Mouse (Mus musculus): ENCODE data around the gene 1700001F09Rik.
"Not testable (repeated sequence)": the region's sequence is repeated elsewhere in the genome, so short reads cannot be mapped to it uniquely, and the experiment has no call there.

The 1700001F09Rik gene

DNA sequence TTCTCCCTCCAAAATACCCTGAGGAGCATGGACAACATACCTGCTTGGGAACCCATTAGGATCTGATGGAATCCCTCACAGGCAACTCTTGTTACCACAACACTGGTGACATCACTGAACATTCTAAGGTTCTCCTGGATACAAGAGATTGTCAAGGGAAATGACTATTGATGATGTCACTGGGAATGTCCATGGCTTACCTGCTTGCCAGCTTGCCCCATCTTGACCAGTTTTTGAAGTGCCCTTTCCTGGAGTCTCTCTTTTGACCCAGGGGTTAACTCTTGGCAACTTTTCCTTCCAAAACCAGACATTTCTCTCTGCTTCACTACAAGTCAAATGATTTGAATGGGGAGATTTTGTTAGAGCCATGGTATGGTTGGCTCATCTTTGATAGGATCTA is at the start of gene 1700001F09Rik:
Gene 1700001F09Rik, minus strand, starts transcription at position 101 of the 400 bp plus-strand sequence.
- DNase-seq: not testable (repeated sequence)

DNA sequence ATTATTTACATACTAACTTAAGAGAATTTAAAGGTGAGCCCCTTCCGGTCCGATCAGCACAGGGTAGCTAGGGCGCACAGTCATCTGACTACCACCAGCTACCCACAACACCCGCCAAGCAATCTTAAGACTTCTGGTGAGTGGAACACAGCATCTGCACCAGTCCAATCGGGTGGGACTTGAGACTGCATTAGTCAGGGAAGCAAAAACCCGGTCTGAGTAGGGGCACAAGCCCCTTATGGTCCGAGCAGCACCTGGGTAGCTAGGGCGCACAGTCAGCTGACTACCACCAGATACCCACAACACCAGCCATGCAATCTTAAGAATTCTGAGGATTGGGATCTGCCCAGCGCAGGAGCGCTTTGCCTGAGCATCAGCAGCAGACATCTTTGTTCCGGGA is 14.1 kb upstream of the 1700001F09Rik start:
- DNase-seq: not testable (repeated sequence)

DNA sequence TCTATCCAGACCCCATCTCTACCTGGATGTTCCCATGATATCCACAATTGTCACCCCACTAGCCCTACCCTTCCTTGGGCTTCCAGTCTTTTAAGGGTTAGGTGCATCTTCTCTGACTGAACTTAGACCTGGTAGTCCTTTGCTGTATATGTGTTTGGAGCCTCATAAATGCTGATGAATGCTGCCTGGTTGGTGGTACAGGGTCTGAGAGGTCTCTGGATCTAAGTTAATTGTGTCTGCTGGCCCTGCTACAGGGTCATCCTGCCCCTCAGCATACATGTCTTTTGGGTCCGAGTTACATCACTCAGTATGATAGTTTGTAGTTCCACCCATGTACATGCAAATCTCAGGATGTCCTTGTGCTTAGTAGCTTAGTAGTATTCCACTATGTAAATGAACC is 11.6 kb upstream of the 1700001F09Rik start:
- not testable (repeated sequence) for DNase-seq

DNA sequence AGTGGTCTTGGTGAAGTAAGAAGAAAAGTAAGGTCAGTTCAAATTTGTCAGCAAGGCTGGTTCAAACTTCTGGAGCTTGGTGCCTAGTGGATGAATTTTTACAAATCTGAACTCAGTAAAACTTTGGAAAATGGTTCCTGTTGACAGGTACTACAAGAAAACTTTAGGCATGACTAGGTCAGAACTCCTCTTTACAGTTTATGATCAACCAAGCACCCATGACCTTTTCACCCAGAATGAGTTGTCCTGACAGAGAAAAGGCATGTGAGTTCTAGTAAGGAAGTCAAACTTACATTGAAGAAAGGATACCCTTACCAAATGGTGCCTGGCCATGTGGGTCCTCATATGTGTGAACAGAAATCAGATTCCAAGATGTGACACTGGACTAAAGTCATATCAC is 9.9 kb upstream of the 1700001F09Rik start:
- DNase-seq: not testable (repeated sequence)

DNA sequence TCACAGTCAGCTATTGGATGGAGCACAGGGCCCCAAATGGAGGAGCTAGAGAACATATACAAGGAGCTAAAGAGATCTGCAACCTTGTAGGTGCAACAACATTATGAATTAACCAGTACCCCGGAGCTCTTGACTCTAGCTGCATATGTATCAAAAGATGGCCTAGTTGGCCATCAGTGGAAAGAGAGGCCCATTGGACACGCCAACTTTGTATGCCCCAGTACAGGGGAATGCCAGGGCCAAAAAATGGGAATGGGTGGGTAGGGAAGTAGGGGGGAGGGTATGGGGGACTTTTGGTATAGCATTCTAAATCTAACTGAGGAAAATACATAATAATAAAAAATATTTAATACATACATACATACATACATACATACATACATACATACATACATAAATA is 5.3 kb upstream of the 1700001F09Rik start:
- not testable (repeated sequence) for DNase-seq

DNA sequence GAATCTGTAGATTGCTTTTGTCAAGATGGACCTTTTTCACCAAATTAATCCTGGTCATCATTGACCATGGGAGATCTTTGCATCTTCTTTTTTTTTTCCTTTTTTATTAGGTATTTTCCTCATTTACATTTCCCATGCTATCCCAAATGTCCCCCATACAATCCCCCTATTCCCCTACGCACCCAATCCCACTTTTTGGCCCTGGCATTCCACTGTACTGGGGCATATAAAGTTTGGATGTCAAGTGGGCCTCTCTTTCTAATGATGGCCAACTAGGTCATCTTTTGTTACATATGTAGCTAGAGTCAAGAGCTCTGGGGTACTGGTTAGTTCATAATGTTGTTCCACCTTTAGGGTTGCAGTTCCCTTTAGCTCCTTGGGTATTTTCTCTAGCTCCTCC is 10.0 kb downstream of the 1700001F09Rik start:
- not testable (repeated sequence) for DNase-seq

DNA sequence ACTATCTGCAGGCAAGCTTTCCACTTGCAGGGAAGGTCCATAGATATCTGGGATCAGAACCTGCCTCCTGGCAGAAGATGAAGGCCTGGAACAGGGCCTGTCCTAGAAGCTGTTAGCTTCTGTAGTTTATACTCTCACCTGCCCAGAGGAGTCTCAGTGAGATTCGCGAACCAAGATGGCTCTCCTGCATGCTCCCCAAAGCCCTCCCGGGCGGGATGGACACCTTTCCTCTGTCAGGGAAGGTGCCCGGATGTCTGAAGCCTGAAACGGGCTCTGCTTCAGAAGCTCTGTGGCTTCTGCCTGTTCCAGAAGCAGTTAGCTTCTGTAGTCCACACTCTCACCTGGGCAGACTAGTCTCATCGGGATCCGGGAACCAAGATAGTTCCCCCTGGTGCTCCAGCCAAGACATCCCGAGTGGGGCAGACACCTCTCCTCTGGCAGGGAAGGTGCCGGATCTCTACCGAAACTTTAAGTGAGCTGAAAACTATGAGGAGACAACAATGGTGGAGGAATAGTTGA is 16.2 kb downstream of the 1700001F09Rik start:
- DNase-seq: not testable (repeated sequence)

DNA sequence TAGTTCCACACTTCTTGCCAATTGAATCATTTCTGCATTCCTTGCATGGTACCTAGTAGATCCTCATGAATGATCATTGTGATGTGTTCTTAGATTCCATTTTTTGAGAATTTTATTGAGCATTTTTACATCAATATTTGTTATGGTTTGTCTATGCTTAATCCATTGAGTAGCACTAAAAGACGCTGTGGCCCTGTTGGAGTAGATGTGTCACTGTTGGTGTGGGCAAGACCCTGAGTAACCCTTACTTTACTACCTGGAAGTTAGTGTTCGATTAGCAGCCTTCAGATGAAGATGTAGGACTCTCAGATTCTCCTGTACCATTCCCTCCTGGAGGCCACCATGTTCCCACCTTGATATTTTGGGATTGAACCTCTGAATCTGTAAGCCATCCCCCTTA is 19.0 kb downstream of the 1700001F09Rik start:
- not testable (repeated sequence) for DNase-seq

DNA sequence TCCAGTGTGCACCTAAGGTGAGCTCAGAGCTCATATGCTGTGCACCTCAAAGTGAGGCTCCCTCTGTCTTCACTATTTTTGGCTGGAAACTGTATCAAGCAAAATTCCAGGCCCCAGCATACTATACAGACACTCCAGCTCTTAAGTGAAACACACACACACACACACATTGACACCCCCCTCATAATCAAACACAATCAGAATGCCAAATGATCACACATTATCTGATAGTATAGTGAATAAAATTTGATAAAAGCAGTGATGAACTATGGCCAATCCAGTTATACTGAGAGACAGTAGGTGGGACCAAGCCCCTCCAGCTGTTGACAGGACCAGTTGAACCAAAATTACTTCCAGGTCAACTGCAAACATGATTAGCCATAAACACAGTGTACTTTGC is 28.1 kb downstream of the 1700001F09Rik start:
- DNase-seq: not testable (repeated sequence)

DNA sequence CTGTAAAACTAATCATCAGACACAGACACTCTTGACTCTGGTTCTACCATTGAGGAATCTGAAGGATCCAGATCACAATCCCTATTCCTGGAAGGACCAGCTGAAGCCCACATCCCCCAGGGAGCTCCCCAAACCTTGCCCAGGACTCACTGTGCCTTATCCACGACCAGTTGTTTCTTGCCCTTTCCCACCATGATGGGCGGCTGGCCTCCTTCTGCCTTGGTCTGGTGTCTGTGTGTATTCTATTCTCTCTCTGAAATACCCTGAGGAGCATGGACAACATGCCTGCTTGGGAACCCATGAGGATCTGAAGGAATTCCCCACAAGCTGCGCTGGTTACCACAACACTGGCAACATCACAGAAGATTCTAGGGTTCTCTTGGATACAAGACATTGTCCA is 54.1 kb downstream of the 1700001F09Rik start, which contains the start of gene Gm8127:
Gene Gm8127, minus strand, starts transcription at position 330 of the 400 bp plus-strand sequence.
- not testable (repeated sequence) for DNase-seq

Data from B cell, adult 2 months (primary cell).